Mouse (Mus musculus) erythroblast, embryonic 14.5 days (primary cell): ENCODE results near the gene Atg9a.

ENCODE experiments used
- GATA1 ChIP-seq: IDR thresholded peaks from 2 replicates; pipeline ENCODE4 v1.6.1; 2012; ENCODE audit warnings: low read length, inconsistent platforms, mixed read lengths
- TAL1 ChIP-seq: IDR thresholded peaks from 3 replicates; pipeline ENCODE4 v1.6.1; 2012; ENCODE audit warnings: low read length, inconsistent platforms, mixed read lengths

DNA sequence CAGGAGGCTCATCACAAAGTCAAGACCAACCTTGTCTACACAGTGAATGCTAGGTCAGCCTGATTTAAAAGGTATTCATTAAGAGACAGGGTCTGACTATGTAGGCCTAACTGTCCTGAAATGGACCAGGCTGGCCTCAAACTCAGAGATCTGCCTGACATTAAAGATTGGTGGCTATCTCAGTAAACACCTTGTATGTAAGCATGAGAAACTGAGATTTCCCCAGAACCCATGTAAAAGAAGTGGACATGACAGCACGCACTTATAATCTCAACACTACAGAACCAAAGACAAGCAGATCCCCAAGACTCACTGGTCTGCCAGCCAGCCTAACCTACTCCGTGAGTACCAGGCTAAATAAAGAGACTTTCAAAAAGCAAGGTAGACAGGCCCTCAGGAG lies 53.5 kb downstream of the Atg9a start:
- no peak for TF ChIP-seq GATA1
- peak; percentile 51; the same call in 2 of the 3 replicates for TF ChIP-seq TAL1
